Mouse (Mus musculus) lung, postnatal 0 days (tissue): ENCODE data around the gene Garnl3. TPM values are rescaled to one million over a fixed set of nuclear protein-coding genes. Genes with fewer than 3 reads are reported as not detected.
"Not testable (repeated sequence)": the region's sequence is repeated elsewhere in the genome, so short reads cannot be mapped to it uniquely, and the experiment has no call there.

ENCODE experiments used
- ATAC-seq: fragments of 200-750 bp; cut with Nextera tagmentation; 2 replicates; pipeline ENCODE4 v1.8.0; 2017; ENCODE audit warnings: moderate library complexity
- DNase-seq: peaks from one replicate; pipeline ENCODE4 v3.0.0-alpha.2; 2016; ENCODE audit warnings: low spot score
- H3K27ac ChIP-seq: fragments of 300-500 bp; sonication (generic); 2 replicates; pipeline ENCODE4 v1.5.1; 2014; ENCODE audit warnings: antibody characterized with exemption, mild to moderate bottlenecking, low read length, mixed read lengths
- H3K27me3 ChIP-seq: fragments of 300-500 bp; sonication (generic); replicated peaks from 2 replicates; pipeline ENCODE4 v1.6.1; 2014; ENCODE audit warnings: low read length, mixed read lengths; ENCODE audit not compliant: insufficient read depth
- H3K36me3 ChIP-seq: fragments of 300-500 bp; sonication (generic); 2 replicates; pipeline ENCODE4 v1.6.1; 2014; ENCODE audit warnings: low read length, mixed read lengths; ENCODE audit not compliant: insufficient read depth
- H3K4me1 ChIP-seq: fragments of 300-500 bp; sonication (generic); 2 replicates; pipeline ENCODE4 v1.6.1; 2014; ENCODE audit warnings: antibody characterized with exemption, low read depth, low read length, mixed read lengths; ENCODE audit not compliant: insufficient read depth
- H3K4me2 ChIP-seq: fragments of 300-500 bp; sonication (generic); replicated peaks from 2 replicates; pipeline ENCODE4 v1.6.1; 2014; ENCODE audit warnings: low read depth, mild to moderate bottlenecking, low read length, moderate library complexity, mixed read lengths
- H3K4me3 ChIP-seq: fragments of 300-500 bp; sonication (generic); 2 replicates; pipeline ENCODE4 v1.5.1; 2014; ENCODE audit warnings: low read depth, low read length
- H3K9ac ChIP-seq: fragments of 300-500 bp; sonication (generic); replicated peaks from 2 replicates; pipeline ENCODE4 v1.6.1; 2014; ENCODE audit warnings: low read depth, mild to moderate bottlenecking
- H3K9me3 ChIP-seq: fragments of 300-500 bp; sonication (generic); 2 replicates; pipeline ENCODE4 v1.6.1; 2016; ENCODE audit warnings: low read length, mixed read lengths
- CTCF ChIP-seq: IDR thresholded peaks from 2 replicates; pipeline ENCODE4 v1.5.1; 2016; ENCODE audit warnings: antibody characterized with exemption, mild to moderate bottlenecking
- EP300 ChIP-seq: IDR thresholded peaks from 2 replicates; pipeline ENCODE4 v1.6.1; 2016; ENCODE audit warnings: antibody characterized with exemption, mild to moderate bottlenecking, control low read depth
- WGBS: fragments of 180-500 bp; shearing (Covaris S2); extraction: QIAGEN DNeasy Blood & Tissue Kit; methylation state at CpG from one replicate; pipeline ENCODE4 v1.1.7; 2014; 5-methylcytosine and 5-hydroxymethylcytosine counted together
- polyA plus RNA-seq: library from polyadenylated mRNA; unstranded; fragments of >200 nt; fragmentation: Nextera tagmentation; extraction: Ambion mirVana; gene quantifications from 2 replicates; pipeline ENCODE4 v1.2.1, GENCODE M21; 2015

Gene Garnl3
- polyA plus RNA-seq, 1 experiment from 2014 or later: 5.9 TPM

GRCm38 (mm10) chr2:33014877-33015276 is 116.6 kb downstream of the Garnl3 start:
- ATAC-seq: no peak
- no peak for TF ChIP-seq CTCF
- TF ChIP-seq EP300: no peak
- no peak overlapping the region for H3K4me2 ChIP-seq
- 85% methylated on average over 5 of the region's 5 CpGs for WGBS
- H3K27ac ChIP-seq: no peak overlapping the region
- no peaks in the 10 kb centered on the region for H3K4me1 ChIP-seq
- no peaks in the 10 kb centered on the region for H3K27me3 ChIP-seq
- H3K9ac ChIP-seq: no peak overlapping the region
- no peak overlapping the region for H3K4me3 ChIP-seq
- no peaks in the 10 kb centered on the region for H3K9me3 ChIP-seq
- H3K36me3 ChIP-seq: no peaks in the 10 kb centered on the region
- no peak for DNase-seq

DNA sequence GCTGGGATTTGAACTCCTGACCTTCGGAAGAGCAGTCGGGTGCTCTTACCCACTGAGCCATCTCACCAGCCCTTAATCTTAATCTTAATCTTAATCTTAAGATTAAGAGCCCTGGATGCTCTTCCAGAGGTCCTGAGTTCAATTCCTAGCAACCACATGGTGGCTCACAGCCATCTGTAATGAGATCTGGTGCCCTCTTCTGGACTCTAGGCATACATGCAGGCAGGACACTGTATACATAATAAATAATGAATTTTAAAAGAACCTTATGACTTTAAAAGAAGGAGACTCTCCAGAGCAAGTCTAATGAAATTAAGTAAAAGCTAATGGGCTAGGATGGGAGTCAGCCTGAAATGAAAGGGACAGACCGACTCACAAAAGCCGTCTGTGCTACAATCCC is 122.4 kb downstream of the Garnl3 start:
- H3K27me3 ChIP-seq, H3K36me3 ChIP-seq, H3K4me1 ChIP-seq, H3K9me3 ChIP-seq, H3K4me3 ChIP-seq, H3K4me2 ChIP-seq, ATAC-seq, H3K9ac ChIP-seq, H3K27ac ChIP-seq, DNase-seq: not testable (repeated sequence)
- 84% methylated on average over 4 of the region's 4 CpGs for WGBS
- peak; percentile 48 for TF ChIP-seq CTCF

- 68% methylated on average over 5 of the region's 5 CpGs for WGBS
Measured at GRCm38 (mm10) chr2:33005041-33005440, 126.4 kb downstream of the Garnl3 start.

DNA sequence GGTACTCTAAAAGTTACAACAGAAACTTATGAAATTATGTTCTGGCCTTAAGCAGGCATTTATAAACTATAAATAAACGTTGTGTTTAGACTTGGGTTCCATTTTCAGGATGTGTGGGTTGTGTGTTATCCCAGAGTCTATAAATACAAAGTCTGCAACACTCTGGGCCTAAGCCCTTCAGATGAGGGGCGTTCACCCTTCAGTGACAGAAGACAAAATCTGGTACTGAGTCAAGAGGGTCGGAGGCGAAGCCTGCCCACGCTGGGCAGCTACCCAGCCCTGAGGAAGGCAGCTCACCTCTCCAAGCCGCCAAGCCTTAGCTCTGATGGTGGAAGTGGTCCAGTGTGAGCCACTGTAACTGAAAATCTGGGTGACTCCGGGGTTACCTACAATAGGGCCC is 129.3 kb downstream of the Garnl3 start:
- no peak for DNase-seq
- ATAC-seq: no peak
- H3K27me3 ChIP-seq: no peaks in the 10 kb centered on the region

More at GRCm38 (mm10) chr2:33005041-33005440, 126.4 kb downstream of the Garnl3 start:
- no peak for ATAC-seq
- no peak for DNase-seq
- H3K27ac ChIP-seq: no peak overlapping the region
- no peak overlapping the region for H3K4me2 ChIP-seq
- TF ChIP-seq EP300 (no peak), CTCF (no peak)
- H3K4me3 ChIP-seq: no peak overlapping the region
- no peaks in the 10 kb centered on the region for H3K36me3 ChIP-seq
- H3K27me3 ChIP-seq: no peaks in the 10 kb centered on the region
- H3K9ac ChIP-seq: no peak overlapping the region
- no peaks in the 10 kb centered on the region for H3K9me3 ChIP-seq
- H3K4me1 ChIP-seq: no peaks in the 10 kb centered on the region

GRCm38 (mm10) chr2:32999752-33000151 is 131.7 kb downstream of the Garnl3 start:
- Histone ChIP-seq H3K27me3 (no peaks in the 10 kb centered on the region), H3K4me2 (no peak overlapping the region), H3K9me3 (no peaks in the 10 kb centered on the region), H3K9ac (no peak overlapping the region), H3K4me3 (no peak overlapping the region), H3K36me3 (no peaks in the 10 kb centered on the region), H3K27ac (no peak overlapping the region), H3K4me1 (no peaks in the 10 kb centered on the region)
- ATAC-seq: no peak
- 87% methylated on average over 2 of the region's 2 CpGs for WGBS
- no peak for TF ChIP-seq EP300
- no peak for TF ChIP-seq CTCF
- no peak for DNase-seq

More for the DNA sequence above, 129.3 kb downstream of the Garnl3 start:
- 80% methylated on average over 7 of the region's 7 CpGs for WGBS
- TF ChIP-seq EP300 (no peak), CTCF (no peak)
- Histone ChIP-seq H3K4me2 (no peak overlapping the region), H3K9ac (no peak overlapping the region), H3K9me3 (no peaks in the 10 kb centered on the region), H3K4me3 (no peak overlapping the region), H3K4me1 (no peaks in the 10 kb centered on the region), H3K36me3 (no peaks in the 10 kb centered on the region), H3K27ac (no peak overlapping the region)

GRCm38 (mm10) chr2:32997792-32998191 is 133.7 kb downstream of the Garnl3 start:
- 78% methylated on average over 4 of the region's 4 CpGs for WGBS
- DNase-seq (no peak), ATAC-seq (no peak)
- no peaks in the 10 kb centered on the region for H3K27me3 ChIP-seq
- H3K27ac ChIP-seq: no peak overlapping the region
- TF ChIP-seq EP300 (no peak), CTCF (no peak)
- H3K9me3 ChIP-seq: no peaks in the 10 kb centered on the region
- no peak overlapping the region for H3K4me3 ChIP-seq
- no peaks in the 10 kb centered on the region for H3K4me1 ChIP-seq
- H3K36me3 ChIP-seq: no peaks in the 10 kb centered on the region
- no peak overlapping the region for H3K4me2 ChIP-seq
- H3K9ac ChIP-seq: no peak overlapping the region

DNA sequence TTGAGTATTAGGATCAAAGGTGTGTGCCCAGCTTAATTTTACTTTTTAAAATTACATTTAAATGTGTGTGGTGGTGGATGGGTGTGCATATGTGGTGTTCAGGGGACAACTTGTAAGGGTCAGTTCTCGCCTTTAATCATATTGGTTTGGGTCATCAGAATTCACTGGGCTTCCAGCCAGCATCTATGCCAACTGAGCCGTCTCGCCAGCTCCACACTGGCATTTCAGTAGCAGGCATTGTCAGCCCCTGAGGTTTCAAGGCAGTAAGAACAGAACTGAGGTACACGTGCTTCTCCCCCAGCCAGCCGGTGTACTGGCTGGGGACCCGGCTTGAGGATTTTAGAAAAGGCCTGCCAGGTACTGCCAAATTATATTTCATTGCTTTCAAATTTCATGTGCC is 134.4 kb downstream of the Garnl3 start:
- Histone ChIP-seq H3K4me2 (no peak overlapping the region), H3K27me3 (no peaks in the 10 kb centered on the region), H3K9me3 (no peaks in the 10 kb centered on the region), H3K36me3 (no peaks in the 10 kb centered on the region), H3K27ac (no peak overlapping the region), H3K9ac (no peak overlapping the region), H3K4me1 (no peaks in the 10 kb centered on the region), H3K4me3 (no peak overlapping the region)
- no peak for DNase-seq
- no peak for ATAC-seq
- 76% methylated on average over 6 of the region's 6 CpGs for WGBS
- TF ChIP-seq EP300 (no peak), CTCF (no peak)
